Mouse (Mus musculus) liver, embryonic 15.5 days (tissue): ENCODE data around the gene Lztr1. TPM values are rescaled to one million over a fixed set of nuclear protein-coding genes. Genes with fewer than 3 reads are reported as not detected.

Source experiments
- ATAC-seq: fragments of 200-750 bp; cut with Nextera tagmentation; 2 replicates; pipeline ENCODE4 v1.8.0; 2017; ENCODE audit warnings: moderate number of reproducible peaks, mild to moderate bottlenecking, moderate library complexity; ENCODE audit not compliant: insufficient read depth
- H3K27ac ChIP-seq: fragments of 300-500 bp; sonication (generic); replicated peaks from 2 replicates; pipeline ENCODE4 v1.5.1; 2015; ENCODE audit warnings: mild to moderate bottlenecking, inconsistent platforms
- H3K27me3 ChIP-seq: fragments of 300-500 bp; sonication (generic); 2 replicates; pipeline ENCODE4 v1.6.1; 2015; ENCODE audit warnings: mild to moderate bottlenecking, inconsistent platforms
- H3K36me3 ChIP-seq: fragments of 300-500 bp; sonication (generic); replicated peaks from 2 replicates; pipeline ENCODE4 v1.6.1; 2015; ENCODE audit warnings: moderate library complexity, mild to moderate bottlenecking, inconsistent platforms
- H3K4me1 ChIP-seq: fragments of 300-500 bp; sonication (generic); replicated peaks from 2 replicates; pipeline ENCODE4 v1.6.1; 2015; ENCODE audit warnings: inconsistent platforms
- H3K4me2 ChIP-seq: fragments of 300-500 bp; sonication (generic); 2 replicates; pipeline ENCODE4 v1.6.1; 2015; ENCODE audit warnings: moderate library complexity, mild to moderate bottlenecking, inconsistent platforms
- H3K4me3 ChIP-seq: fragments of 300-500 bp; sonication (generic); replicated peaks from 2 replicates; pipeline ENCODE4 v1.5.1; 2015; ENCODE audit warnings: mild to moderate bottlenecking, inconsistent platforms
- H3K9ac ChIP-seq: fragments of 300-500 bp; sonication (generic); 2 replicates; pipeline ENCODE4 v1.6.1; 2015; ENCODE audit warnings: moderate library complexity, mild to moderate bottlenecking, inconsistent platforms
- H3K9me3 ChIP-seq: fragments of 300-500 bp; sonication (generic); replicated peaks from 2 replicates; pipeline ENCODE4 v1.6.1; 2016; ENCODE audit warnings: inconsistent platforms
- whole genome bisulfite sequencing: fragments of 180-500 bp; shearing (Covaris S2); methylation state at CpG from one replicate; pipeline ENCODE4 v1.1.7; 2015; ENCODE audit warnings: mixed read lengths; ENCODE audit not compliant: insufficient replicate concordance; 5-methylcytosine and 5-hydroxymethylcytosine counted together
- polyA plus RNA-seq: library from polyadenylated mRNA; unstranded; fragments of >200 nt; fragmentation: Nextera tagmentation; extraction: Ambion mirVana; gene quantifications from 2 replicates; pipeline ENCODE4 v1.2.1, GENCODE M21; 2015

The Lztr1 gene
- polyA plus RNA-seq, 1 experiment from 2014 or later = 21.0 TPM

GRCm38 (mm10) chr16:17486505-17486904, 22.0 kb upstream of the Lztr1 start:
- Histone ChIP-seq H3K9ac (no peak overlapping the region), H3K4me2 (no peak overlapping the region), H3K27me3 (peaks cover 22% of the 10 kb centered on the region), H3K36me3 (peaks cover 58% of the 10 kb centered on the region), H3K27ac (no peak overlapping the region), H3K4me3 (no peak overlapping the region), H3K9me3 (no peaks in the 10 kb centered on the region), H3K4me1 (peaks cover 26% of the 10 kb centered on the region)
- WGBS = 58% methylated on average over 3 of the region's 3 CpGs
- ATAC-seq = peak; percentile 21; the same call in 1 of the 2 replicates

- Histone ChIP-seq H3K9ac (peak overlapping the region; percentile 47; the same call in 1 of the 2 replicates), H3K36me3 (peaks cover 40% of the 10 kb centered on the region), H3K9me3 (no peaks in the 10 kb centered on the region), H3K4me2 (peak overlapping the region; percentile 89), H3K4me1 (peaks cover 20% of the 10 kb centered on the region), H3K4me3 (peak overlapping the region; percentile 56), H3K27me3 (peaks cover 32% of the 10 kb centered on the region), H3K27ac (0 out of 2 replicates have a peak overlapping the region, but pooled peaks have one; percentile 3)
- WGBS = 44% methylated on average over 14 of the region's 14 CpGs
- ATAC-seq = no peak
These were observed 19.7 kb upstream of the Lztr1 start for GRCm38 (mm10) chr16:17488478-17489468.

GRCm38 (mm10) chr16:17489469-17490111, 18.9 kb upstream of the Lztr1 start, which contains the start of gene Aifm3:
Gene Aifm3 (plus strand): TSS chr16:17489611.
- peaks cover 32% of the 10 kb centered on the region for H3K36me3 ChIP-seq
- H3K4me2 ChIP-seq = peak within 1 kb of the TSS; percentile 89
- WGBS = 2% methylated on average over 47 of the region's 47 CpGs
- H3K4me1 ChIP-seq = peaks cover 20% of the 10 kb centered on the region
- no peaks in the 10 kb centered on the region for H3K9me3 ChIP-seq
- peak within 1 kb of the TSS; percentile 47 for H3K9ac ChIP-seq
- ATAC-seq = peak; percentile 79
- 0 out of 2 replicates have a peak within 1 kb of the TSS, but pooled peaks have one; percentile 3 for H3K27ac ChIP-seq
- peaks cover 32% of the 10 kb centered on the region for H3K27me3 ChIP-seq
- peak within 1 kb of the TSS; percentile 56 for H3K4me3 ChIP-seq

GRCm38 (mm10) chr16:17491154-17491553, 17.3 kb upstream of the Lztr1 start:
- WGBS = 76% methylated on average over 5 of the region's 5 CpGs
- H3K9me3 ChIP-seq = no peaks in the 10 kb centered on the region
- H3K4me3 ChIP-seq = no peak overlapping the region
- peaks cover 16% of the 10 kb centered on the region for H3K36me3 ChIP-seq
- no peak overlapping the region for H3K9ac ChIP-seq
- peaks cover 20% of the 10 kb centered on the region for H3K4me1 ChIP-seq
- no peak overlapping the region for H3K27ac ChIP-seq
- peaks cover 32% of the 10 kb centered on the region for H3K27me3 ChIP-seq
- no peak for ATAC-seq
- H3K4me2 ChIP-seq = no peak overlapping the region

- WGBS = 47% methylated on average over 5 of the region's 5 CpGs
- ATAC-seq = no peak
These were observed 16.5 kb upstream of the Lztr1 start for GRCm38 (mm10) chr16:17491896-17492561.

GRCm38 (mm10) chr16:17496499-17497305, 11.8 kb upstream of the Lztr1 start:
- Histone ChIP-seq H3K4me3 (no peak overlapping the region), H3K9ac (no peak overlapping the region), H3K27me3 (peaks cover 10% of the 10 kb centered on the region; the same call in 1 of the 2 replicates), H3K9me3 (no peaks in the 10 kb centered on the region), H3K27ac (no peak overlapping the region), H3K4me2 (no peak overlapping the region), H3K4me1 (peaks cover 3% of the 10 kb centered on the region; the same call in 1 of the 2 replicates), H3K36me3 (no peaks in the 10 kb centered on the region)
- no peak for ATAC-seq
- 58% methylated on average over 2 of the region's 2 CpGs for WGBS

More at GRCm38 (mm10) chr16:17491896-17492561, 16.5 kb upstream of the Lztr1 start:
- Histone ChIP-seq H3K4me2 (no peak overlapping the region), H3K4me1 (peaks cover 22% of the 10 kb centered on the region), H3K27ac (no peak overlapping the region), H3K27me3 (peaks cover 32% of the 10 kb centered on the region), H3K9me3 (no peaks in the 10 kb centered on the region), H3K4me3 (no peak overlapping the region), H3K9ac (no peak overlapping the region), H3K36me3 (peaks cover 11% of the 10 kb centered on the region)

GRCm38 (mm10) chr16:17499249-17499883, 9.1 kb upstream of the Lztr1 start:
- WGBS = 51% methylated on average over 10 of the region's 10 CpGs
- ATAC-seq = no peak; the same call in 1 of the 2 replicates

GRCm38 (mm10) chr16:17502681-17503080, 5.8 kb upstream of the Lztr1 start:
- H3K27me3 ChIP-seq = peaks cover 17% of the 10 kb centered on the region; the same call in 1 of the 2 replicates
- no peak for ATAC-seq
- H3K4me3 ChIP-seq = no peak overlapping the region
- no peaks in the 10 kb centered on the region for H3K36me3 ChIP-seq
- H3K27ac ChIP-seq = no peak overlapping the region
- H3K4me1 ChIP-seq = no peaks in the 10 kb centered on the region; the same call in 1 of the 2 replicates
- H3K4me2 ChIP-seq = no peak overlapping the region
- no peak overlapping the region for H3K9ac ChIP-seq
- H3K9me3 ChIP-seq = no peaks in the 10 kb centered on the region
- WGBS = 56% methylated on average over 4 of the region's 4 CpGs

More at GRCm38 (mm10) chr16:17499249-17499883, 9.1 kb upstream of the Lztr1 start:
- H3K9ac ChIP-seq = no peak overlapping the region
- H3K9me3 ChIP-seq = no peaks in the 10 kb centered on the region
- H3K36me3 ChIP-seq = no peaks in the 10 kb centered on the region
- H3K27ac ChIP-seq = no peak overlapping the region
- no peak overlapping the region for H3K4me3 ChIP-seq
- H3K4me1 ChIP-seq = peaks cover 3% of the 10 kb centered on the region; the same call in 1 of the 2 replicates
- no peak overlapping the region for H3K4me2 ChIP-seq
- 0 out of 2 replicates have a peak, but pooled peaks cover 6% of the 10 kb centered on the region for H3K27me3 ChIP-seq

- Histone ChIP-seq H3K4me2 (no peak overlapping the region), H3K9me3 (no peaks in the 10 kb centered on the region), H3K4me1 (peaks cover 32% of the 10 kb centered on the region), H3K4me3 (no peak overlapping the region), H3K27me3 (peaks cover 17% of the 10 kb centered on the region; the same call in 1 of the 2 replicates), H3K36me3 (peaks cover 10% of the 10 kb centered on the region; the same call in 1 of the 2 replicates), H3K9ac (no peak overlapping the region), H3K27ac (no peak overlapping the region)
- WGBS = 71% methylated on average over 5 of the region's 5 CpGs
- no peak for ATAC-seq
These were observed 1.4 kb upstream of the Lztr1 start for GRCm38 (mm10) chr16:17507018-17507552.
